Mouse (Mus musculus): ENCODE measurements around the gene Hoxa11.

DNA sequence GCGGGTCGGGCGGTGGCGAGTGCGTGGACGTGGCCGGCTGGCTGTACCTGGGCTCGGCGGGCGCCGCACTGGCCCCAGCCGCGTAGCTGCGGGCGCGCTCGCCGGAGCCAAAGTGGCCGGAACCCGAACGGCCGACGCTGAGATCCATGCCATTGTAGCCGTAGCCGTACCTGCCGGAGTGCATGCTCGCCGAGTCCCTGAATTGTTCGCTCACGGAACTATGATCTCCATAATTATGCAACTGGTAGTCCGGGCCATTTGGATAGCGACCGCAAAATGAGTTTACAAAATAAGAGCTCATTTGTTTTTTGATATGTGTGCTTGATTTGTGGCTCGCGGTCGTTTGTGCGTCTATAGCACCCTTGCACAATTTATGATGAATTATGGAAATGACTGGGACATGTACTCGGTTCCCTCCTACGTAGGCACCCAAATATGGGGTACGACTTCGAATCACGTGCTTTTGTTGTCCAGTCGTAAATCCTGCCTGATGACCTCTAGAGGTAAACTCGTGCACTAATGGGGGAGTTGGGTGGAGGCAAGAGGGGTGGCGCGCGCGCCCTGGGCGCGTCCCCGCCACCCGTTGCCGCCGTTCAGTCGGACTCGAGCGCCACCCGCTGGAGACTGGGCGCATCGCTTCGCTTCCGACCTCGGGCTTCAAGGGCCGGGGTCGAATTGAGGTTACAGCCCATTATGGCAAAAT lies 41.4 kb downstream of the Hoxa11 start, which contains the start of gene Hoxa5:
- TF ChIP-seq CTCF (IDR thresholded peaks at IDR 0.05) (peak; percentile 94), EP300 (IDR thresholded peaks at IDR 0.05) (peak; percentile 84)
